Mouse (Mus musculus): ENCODE results near the gene Lrrc32.

Gene Lrrc32

DNA sequence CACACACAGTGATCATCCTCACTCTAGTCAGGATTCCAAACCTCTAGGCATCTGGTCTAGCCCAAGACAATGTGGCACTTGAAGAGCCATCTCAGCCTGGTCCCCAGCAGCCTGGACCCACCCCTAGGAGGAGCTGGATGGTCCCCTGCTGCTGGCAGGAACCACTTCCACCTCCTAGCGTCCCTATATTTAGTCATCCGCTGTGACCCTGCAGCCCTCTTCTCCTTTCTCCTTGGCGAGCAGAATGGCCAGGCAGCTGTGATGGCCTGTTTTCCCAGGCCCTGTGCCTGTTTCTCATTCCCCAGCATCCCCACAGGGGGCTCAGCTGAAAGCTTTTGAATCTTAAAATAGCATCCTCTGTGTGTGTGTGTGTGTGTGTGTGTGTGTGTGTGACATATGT, 59.8 kb downstream of the Lrrc32 start:
- DNase-seq (ENCODE audit: low spot score), result no peak

DNA sequence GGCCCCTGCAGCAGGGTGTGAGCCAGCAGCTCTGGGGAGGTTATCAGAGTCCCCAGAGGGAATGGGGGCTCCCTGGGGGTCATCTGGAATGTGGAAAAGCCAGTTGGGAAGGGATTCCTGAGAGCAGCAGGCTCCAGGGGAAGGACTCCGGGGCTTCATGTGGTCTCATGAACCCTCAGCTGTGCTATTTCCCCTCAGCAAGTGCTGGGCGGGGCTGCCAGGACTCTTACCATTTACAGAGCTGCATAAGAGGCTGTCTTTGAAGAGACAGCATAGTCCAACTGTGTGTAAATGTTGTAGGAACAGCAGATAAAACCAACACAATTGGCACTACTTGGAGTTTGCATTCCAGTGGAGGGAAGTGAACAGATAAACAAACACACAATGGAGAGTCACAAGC, 61.5 kb downstream of the Lrrc32 start:
- DNase-seq (ENCODE audit: low spot score), result no peak

DNA sequence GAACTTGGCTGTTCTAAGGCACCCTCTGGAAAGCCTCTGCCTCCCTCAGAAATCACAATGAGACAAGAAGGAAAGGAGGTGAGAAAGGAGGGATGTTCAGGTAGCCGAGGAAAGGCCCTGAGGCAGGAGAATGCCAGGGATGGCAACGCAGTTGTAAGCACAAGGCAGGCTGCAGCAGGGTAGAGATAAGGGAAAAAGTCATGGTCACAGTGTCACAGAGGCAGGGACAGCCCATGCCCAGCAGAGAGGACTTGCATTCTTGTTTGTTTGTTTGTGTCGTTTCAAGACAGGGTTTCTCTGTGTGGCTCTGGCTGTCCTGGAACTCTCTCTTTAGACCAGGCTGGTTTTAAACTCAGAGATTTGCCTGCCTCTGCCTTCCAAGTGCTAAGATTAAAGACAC, 62.0 kb downstream of the Lrrc32 start:
- no peak for DNase-seq (ENCODE audit: low spot score)

Measured in testis, postnatal 10 days (tissue).